Mouse (Mus musculus) liver, embryonic 14.5 days (tissue): ENCODE data around the gene Itfg2.

Experiments
- CTCF ChIP-seq: IDR thresholded peaks from 2 replicates; pipeline ENCODE4 v1.5.1; 2016; ENCODE audit warnings: antibody characterized with exemption, low read depth, control low read depth
- EP300 ChIP-seq: IDR thresholded peaks from 2 replicates; pipeline ENCODE4 v1.6.1; 2016; ENCODE audit warnings: antibody characterized with exemption, low read depth

GRCm38 (mm10) chr6:128366466-128366865 is 58.3 kb downstream of the Itfg2 start:
- TF ChIP-seq CTCF (no peak), EP300 (no peak)
